Comparison of ENCODE assay signal across 13 mouse cellular contexts in genomic region chr6:18688652-18689348, GRCm38 (mm10).
DNase-seq lines count a peak whose midpoint lies in the region; ATAC-seq lines count a peak whose summit lies in the region.
"Had no signal": no experiment of that assay in that cellular context is flagged by ENCODE, and none has a peak within 500 bp of the region (broad histone marks: within the 10 kb centered on the region; RNA-seq: fewer than 3 reads in every experiment).

No protein-coding gene starts in this region.

- no peak overlapping the region for H3K4me3 ChIP-seq in hindbrain, embryonic 16.5 days (ENCODE audit: low read length)
- no peak overlapping the region for H3K4me3 ChIP-seq in hindbrain, embryonic 13.5 days
- H3K4me3 ChIP-seq: erythroblast, embryonic 14.5 days had no signal

- no peak overlapping the region for H3K27ac ChIP-seq in hindbrain, embryonic 16.5 days (ENCODE audit: low read depth, low read length)
- no peak overlapping the region for H3K27ac ChIP-seq in hindbrain, embryonic 13.5 days

- ATAC-seq in hindbrain, embryonic 16.5 days, result peak; percentile 65
- ATAC-seq in hindbrain, embryonic 13.5 days (ENCODE audit: low FRiP score), result no peak

- H3K4me1 ChIP-seq in hindbrain, embryonic 16.5 days (ENCODE audit: control insufficient read depth, insufficient read depth, low read depth, low read length), result no peaks in the 10 kb centered on the region
- no peaks in the 10 kb centered on the region; the same call in 1 of the 2 replicates for H3K4me1 ChIP-seq in hindbrain, embryonic 13.5 days (replicated peaks)

- peak; percentile 53 for DNase-seq in Muller cell, postnatal 12 days (ENCODE audit: inconsistent ontology term)
- peak; percentile 67 for DNase-seq in brain, embryonic 18.5 days (ENCODE audit: low read depth, low spot score)
- DNase-seq in cerebellum, postnatal 36 days, result peak; percentile 42 to 64
- DNase-seq in gastrocnemius, postnatal 10 days, result no peak
- no peak for DNase-seq in adrenal gland, postnatal 36 days
- no peak for DNase-seq in left cerebral cortex, postnatal 14 days (ENCODE audit: low spot score in 2 of 2)
- DNase-seq: adrenal gland, postnatal 25 days; gastrocnemius, postnatal 25 days; kidney, adult 11 months; lung, postnatal 14 days had no signal

- no peaks in the 10 kb centered on the region for H3K36me3 ChIP-seq in hindbrain, embryonic 16.5 days (ENCODE audit: control insufficient read depth, insufficient read depth, low read length)
- H3K36me3 ChIP-seq in hindbrain, embryonic 13.5 days, result no peaks in the 10 kb centered on the region

- WGBS in hindbrain, embryonic 16.5 days, result 49% methylated on average over 11 of the region's 11 CpGs
- WGBS in hindbrain, embryonic 13.5 days, result 46% methylated on average over 11 of the region's 11 CpGs

- H3K27me3 ChIP-seq in hindbrain, embryonic 16.5 days (replicated peaks; ENCODE audit: control insufficient read depth, insufficient read depth, low read length), result no peaks in the 10 kb centered on the region
- H3K27me3 ChIP-seq in hindbrain, embryonic 13.5 days, result no peaks in the 10 kb centered on the region

- intact Hi-C loops in left cerebral cortex, postnatal 14 days (cut with DNase I), result no loop called here

- no peak overlapping the region for H3K9ac ChIP-seq in hindbrain, embryonic 16.5 days (ENCODE audit: low read depth, low read length)
- H3K9ac ChIP-seq in hindbrain, embryonic 13.5 days, result no peak overlapping the region

- H3K9me3 ChIP-seq in hindbrain, embryonic 16.5 days (ENCODE audit: control insufficient read depth, low read length), result no peaks in the 10 kb centered on the region
- no peaks in the 10 kb centered on the region for H3K9me3 ChIP-seq in hindbrain, embryonic 13.5 days

- H3K4me2 ChIP-seq in hindbrain, embryonic 16.5 days (ENCODE audit: low read length), result no peak overlapping the region
- H3K4me2 ChIP-seq in hindbrain, embryonic 13.5 days, result no peak overlapping the region

Comparison
In these comparisons a context has a peak if more than half of its experiments do, and no peak if none do; other contexts are left out.
1. DNase-seq: peak in Muller cell, postnatal 12 days (single experiment), brain, embryonic 18.5 days (single experiment) and cerebellum, postnatal 36 days (2 of 2); none in gastrocnemius, postnatal 10 days (single experiment), adrenal gland, postnatal 36 days (0 of 2) and left cerebral cortex, postnatal 14 days (0 of 2).